Mouse (Mus musculus): ENCODE data around the gene Gm7978. TPM values are rescaled to one million over a fixed set of nuclear protein-coding genes. Genes with fewer than 3 reads are reported as not detected.
"Not testable (repeated sequence)": the region's sequence is repeated elsewhere in the genome, so short reads cannot be mapped to it uniquely, and the experiment has no call there.

Gm7978 gene
- not detected in 2 replicates for total RNA-seq (2017)

GRCm38 (mm10) chr5:95736073-95736472, at the start of gene Gm7978:
Gm7978 (minus strand) TSS chr5:95736173.
- not testable (repeated sequence) for ATAC-seq (replicated peaks in 1 of 2; ENCODE audit: insufficient read depth in 1 of 2, low FRiP score in 2 of 2, low TSS enrichment in 1 of 2, low read depth in 1 of 2, poor library complexity in 2 of 2, severe bottlenecking in 2 of 2)

DNA sequence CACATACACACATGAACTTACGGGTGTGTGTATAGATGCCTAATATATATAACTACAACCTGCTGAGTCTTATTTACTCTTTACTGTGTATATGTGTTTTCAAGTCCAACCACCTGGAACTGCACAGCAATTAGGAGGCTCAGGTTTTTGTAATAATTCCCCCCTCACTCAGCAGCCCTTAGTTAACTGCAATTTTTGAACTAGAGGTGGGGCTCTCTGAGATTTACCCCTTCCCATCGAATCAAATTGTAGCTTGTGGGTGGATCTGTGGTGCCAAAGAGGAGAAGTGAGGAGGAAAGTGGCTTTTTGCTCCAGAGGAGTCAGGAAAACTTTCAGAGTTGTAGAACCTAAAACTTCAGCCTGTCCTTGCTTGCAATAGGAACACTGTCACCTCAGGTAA, 39.7 kb upstream of the Gm7978 start, which contains the start of gene E330014E10Rik:
E330014E10Rik (plus strand) TSS at position 301 of the 400 bp plus-strand sequence.
- not testable (repeated sequence) for ATAC-seq (replicated peaks in 1 of 2; ENCODE audit: insufficient read depth in 1 of 2, low FRiP score in 2 of 2, low TSS enrichment in 1 of 2, low read depth in 1 of 2, poor library complexity in 2 of 2, severe bottlenecking in 2 of 2)

- not testable (repeated sequence) for ATAC-seq (replicated peaks in 1 of 2; ENCODE audit: insufficient read depth in 1 of 2, low FRiP score in 2 of 2, low TSS enrichment in 1 of 2, low read depth in 1 of 2, poor library complexity in 2 of 2, severe bottlenecking in 2 of 2)
These were observed 5.7 kb upstream of the Gm7978 start, which contains the start of gene Gm7982 for GRCm38 (mm10) chr5:95741714-95742113. Gm7982 (plus strand) TSS chr5:95742014.

Other genes starting within 250 kb of the Gm7978 start
- gene Gm3286, start 225.4 kb downstream of the Gm7978 start, total RNA-seq (2017), result not detected in 2 replicates
- gene Gm7971, start 141.3 kb downstream of the Gm7978 start, total RNA-seq (2017), result not detected in 2 replicates
- gene Gm7982, start 5.8 kb upstream of the Gm7978 start, total RNA-seq (2017), result not detected in 2 replicates
- not detected in 2 replicates for gene E330014E10Rik, start 39.8 kb upstream of the Gm7978 start, total RNA-seq (2017)
- not detected in 2 replicates for gene Cxcl13, start 220.8 kb upstream of the Gm7978 start, total RNA-seq (2017)

Measured in hematopoietic stem cell, adult 5-6 weeks (primary cell).